Mouse (Mus musculus) hematopoietic stem cell, adult 5-6 weeks (primary cell): ENCODE data around the gene Rab10. TPM values are rescaled to one million over a fixed set of nuclear protein-coding genes. Genes with fewer than 3 reads are reported as not detected.

ENCODE experiments used
- total RNA-seq: library from RNA; stranded (forward); fragments of 172-1452, 232-1000 nt; gene quantifications from 2 replicates; pipeline ENCODE4 v1.2.3, GENCODE M21; 2017

The Rab10 gene
- total RNA-seq, 1 experiment from 2014 or later, result 188 TPM

Other genes starting within 250 kb of the Rab10 start
- 4.7 and 5.4 TPM in 2 replicates for gene Kif3c, start 55.2 kb upstream of the Rab10 start, total RNA-seq
- 44.6 and 50.8 TPM in 2 replicates for gene Asxl2, start 116.9 kb upstream of the Rab10 start, total RNA-seq